Mouse (Mus musculus) embryonic facial prominence, embryonic 11.5 days (tissue): ENCODE measurements around the gene 2310022A10Rik. TPM values are rescaled to one million over a fixed set of nuclear protein-coding genes. Genes with fewer than 3 reads are reported as not detected.

ENCODE experiments used
- ATAC-seq: fragments of 200-750 bp; cut with Nextera tagmentation; replicated peaks from 2 replicates; pipeline ENCODE4 v1.8.0; 2017; ENCODE audit warnings: low read depth; ENCODE audit not compliant: insufficient number of reproducible peaks, low FRiP score, low TSS enrichment
- DNase-seq: peaks from one replicate; pipeline ENCODE4 v3.0.0-alpha.2; 2015; ENCODE audit warnings: low spot score
- H3K27ac ChIP-seq: fragments of 300-500 bp; sonication (generic); replicated peaks from 2 replicates; pipeline ENCODE4 v1.5.1; 2014; ENCODE audit warnings: mild to moderate bottlenecking, low read depth, low read length, control low read depth
- H3K27me3 ChIP-seq: fragments of 300-500 bp; sonication (generic); 2 replicates; pipeline ENCODE4 v1.6.1; 2014; ENCODE audit warnings: mild to moderate bottlenecking, low read length, moderate library complexity, mixed read lengths; ENCODE audit not compliant: control insufficient read depth, insufficient read depth
- H3K36me3 ChIP-seq: fragments of 300-500 bp; sonication (generic); replicated peaks from 2 replicates; pipeline ENCODE4 v1.6.1; 2014; ENCODE audit warnings: low read depth, mild to moderate bottlenecking, low read length, moderate library complexity, mixed read lengths; ENCODE audit not compliant: control insufficient read depth, insufficient read depth
- H3K4me1 ChIP-seq: fragments of 300-500 bp; sonication (generic); 2 replicates; pipeline ENCODE4 v1.6.1; 2014; ENCODE audit warnings: low read length, mixed read lengths; ENCODE audit not compliant: control insufficient read depth, insufficient read depth
- H3K4me2 ChIP-seq: fragments of 300-500 bp; sonication (generic); 2 replicates; pipeline ENCODE4 v1.6.1; 2014; ENCODE audit warnings: low read depth, mild to moderate bottlenecking, control low read depth, low read length, moderate library complexity
- H3K4me3 ChIP-seq: fragments of 300-500 bp; sonication (generic); 2 replicates; pipeline ENCODE4 v1.5.1; 2014; ENCODE audit warnings: low read depth, low read length, control low read depth
- H3K9ac ChIP-seq: fragments of 300-500 bp; sonication (generic); replicated peaks from 2 replicates; pipeline ENCODE4 v1.6.1; 2014; ENCODE audit warnings: mild to moderate bottlenecking, control low read depth, low read length
- H3K9me3 ChIP-seq: fragments of 300-500 bp; sonication (generic); replicated peaks from 2 replicates; pipeline ENCODE4 v1.6.1; 2016; ENCODE audit warnings: mild to moderate bottlenecking, low read length, inconsistent platforms, mixed read lengths; ENCODE audit not compliant: control insufficient read depth
- WGBS: fragments of 180-500 bp; shearing (Covaris S2); extraction: QIAGEN DNeasy Blood & Tissue Kit; methylation state at CpG from one replicate; pipeline ENCODE4 v1.1.7; 2014; 5-methylcytosine and 5-hydroxymethylcytosine counted together
- polyA plus RNA-seq: library from polyadenylated mRNA; unstranded; fragments of >200 nt; fragmentation: Nextera tagmentation; extraction: Ambion mirVana; gene quantifications from 2 replicates; pipeline ENCODE4 v1.2.1, GENCODE M21; 2014

2310022A10Rik gene
- polyA plus RNA-seq, 1 experiment from 2014 or later: 27.5 TPM

DNA sequence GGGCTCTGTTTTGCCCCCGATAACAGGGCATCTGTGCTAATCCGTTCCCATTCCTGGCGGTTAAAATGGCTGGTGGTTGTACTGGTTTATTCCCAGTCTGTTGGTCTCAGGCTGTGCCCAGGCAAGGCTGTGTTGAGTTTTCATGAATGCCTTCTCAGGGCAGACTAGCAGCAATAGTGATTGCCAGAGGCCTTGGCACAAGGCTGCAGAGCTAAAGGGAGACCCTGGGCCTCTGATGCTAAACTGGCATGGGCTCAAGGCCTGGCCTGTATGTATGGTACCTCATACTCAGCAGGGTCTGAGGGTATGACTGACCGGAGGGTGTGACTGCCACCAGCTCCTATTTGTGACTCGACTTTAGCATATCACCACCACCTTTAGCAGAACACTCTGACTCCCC, 57.8 kb downstream of the 2310022A10Rik start:
- H3K27me3 ChIP-seq: no peaks in the 10 kb centered on the region

DNA sequence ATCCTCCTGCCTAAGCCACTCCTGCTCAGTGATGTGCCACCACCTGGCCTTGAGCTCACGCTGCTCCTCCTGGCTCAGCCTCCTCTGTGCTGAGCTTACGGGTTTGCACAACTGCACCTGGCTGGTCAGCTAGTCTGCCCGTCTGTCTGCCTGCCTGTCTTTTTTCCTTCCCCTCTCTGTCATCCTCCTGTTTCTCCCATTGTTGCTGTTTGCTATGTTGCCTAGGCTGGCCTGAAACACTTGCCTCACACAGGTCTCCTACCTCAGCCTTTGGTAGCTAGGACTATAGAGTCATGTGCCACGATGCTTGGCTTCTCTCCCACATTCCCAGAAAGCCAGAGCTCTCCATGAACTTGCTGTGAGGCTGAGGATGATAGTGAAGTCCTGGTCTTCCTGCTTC, 59.9 kb downstream of the 2310022A10Rik start:
- H3K27me3 ChIP-seq: no peaks in the 10 kb centered on the region
- H3K9me3 ChIP-seq: no peaks in the 10 kb centered on the region
- no peak overlapping the region for H3K9ac ChIP-seq
- ATAC-seq (no peak), DNase-seq (no peak)
- H3K36me3 ChIP-seq: no peaks in the 10 kb centered on the region; the same call in 1 of the 2 replicates
- H3K4me3 ChIP-seq: no peak overlapping the region
- no peaks in the 10 kb centered on the region for H3K4me1 ChIP-seq
- no peak overlapping the region for H3K4me2 ChIP-seq
- H3K27ac ChIP-seq: no peak overlapping the region
- 86% methylated on average over 4 of the region's 4 CpGs for WGBS

More for the DNA sequence above, 57.8 kb downstream of the 2310022A10Rik start:
- no peaks in the 10 kb centered on the region for H3K9me3 ChIP-seq
- H3K9ac ChIP-seq: no peak overlapping the region; the same call in 1 of the 2 replicates
- 90% methylated on average over 5 of the region's 5 CpGs for WGBS
- no peaks in the 10 kb centered on the region; the same call in 1 of the 2 replicates for H3K36me3 ChIP-seq
- no peak for ATAC-seq
- H3K4me2 ChIP-seq: no peak overlapping the region
- no peaks in the 10 kb centered on the region for H3K4me1 ChIP-seq
- DNase-seq: no peak
- no peak overlapping the region for H3K4me3 ChIP-seq
- no peak overlapping the region for H3K27ac ChIP-seq

DNA sequence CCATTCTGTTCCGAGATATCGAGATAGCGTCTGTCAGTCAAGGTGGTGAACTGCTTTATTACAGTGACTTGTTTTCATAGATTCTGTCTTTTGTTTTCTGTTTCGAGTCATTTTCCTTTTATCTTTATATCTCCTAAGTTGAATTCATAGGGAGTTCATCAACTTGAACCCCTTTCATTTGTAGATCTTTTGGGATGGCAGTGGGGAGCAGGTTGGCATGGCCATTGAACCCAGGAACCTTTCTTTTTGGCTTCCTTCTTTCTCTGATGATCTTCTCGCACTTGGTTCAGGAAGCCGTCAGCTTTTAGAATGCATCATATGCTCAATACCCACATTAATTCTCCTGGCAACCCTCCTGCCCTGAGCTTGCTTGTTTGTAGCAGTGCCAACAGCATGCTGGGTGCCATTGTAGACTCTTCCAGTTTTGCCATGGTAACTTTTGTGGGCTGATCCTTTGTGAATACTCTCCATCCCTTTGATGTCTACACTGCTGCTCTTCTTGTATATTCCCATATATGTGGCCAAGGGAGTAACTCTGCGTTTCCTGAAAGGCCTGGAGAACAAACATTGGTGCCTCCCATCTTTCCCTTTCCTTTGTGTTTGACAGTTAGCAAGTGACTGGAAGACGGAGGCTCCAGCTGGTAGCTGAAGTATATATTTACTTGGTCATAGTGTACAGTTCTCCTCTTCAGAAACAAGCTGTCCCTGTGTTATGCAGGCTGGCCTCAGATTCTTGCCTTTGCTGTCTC, 60.9 kb downstream of the 2310022A10Rik start:
- H3K27me3 ChIP-seq: no peaks in the 10 kb centered on the region
- H3K27ac ChIP-seq: no peak overlapping the region
- H3K9me3 ChIP-seq: no peaks in the 10 kb centered on the region
- H3K4me1 ChIP-seq: no peaks in the 10 kb centered on the region
- H3K9ac ChIP-seq: no peak overlapping the region
- H3K4me2 ChIP-seq: no peak overlapping the region
- no peak overlapping the region for H3K4me3 ChIP-seq
- 82% methylated on average over 8 of the region's 8 CpGs for WGBS
- H3K36me3 ChIP-seq: no peaks in the 10 kb centered on the region; the same call in 1 of the 2 replicates
- ATAC-seq (no peak), DNase-seq (no peak)

DNA sequence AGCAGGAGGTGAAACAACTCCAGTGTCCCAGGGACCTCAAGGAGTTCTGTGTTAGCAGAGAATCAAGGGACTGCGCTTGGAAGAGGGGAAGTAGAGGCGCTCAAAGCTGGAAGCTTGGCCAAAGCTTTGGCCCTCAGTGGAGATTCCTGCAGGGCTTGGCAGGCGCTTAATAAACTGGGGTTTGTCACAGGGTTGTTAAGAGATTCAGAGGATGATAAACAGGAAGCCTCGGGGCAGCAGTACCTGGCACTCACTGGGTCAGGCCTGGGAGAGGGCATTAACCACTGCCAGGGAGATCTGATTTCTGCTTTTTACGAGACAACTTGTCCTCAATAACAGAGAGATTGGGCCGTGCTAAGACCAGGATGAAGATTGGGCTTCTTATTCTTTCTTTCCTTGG, 68.0 kb downstream of the 2310022A10Rik start:
- 88% methylated on average over 6 of the region's 6 CpGs for WGBS
- DNase-seq: no peak
- no peaks in the 10 kb centered on the region; the same call in 1 of the 2 replicates for H3K36me3 ChIP-seq

DNA sequence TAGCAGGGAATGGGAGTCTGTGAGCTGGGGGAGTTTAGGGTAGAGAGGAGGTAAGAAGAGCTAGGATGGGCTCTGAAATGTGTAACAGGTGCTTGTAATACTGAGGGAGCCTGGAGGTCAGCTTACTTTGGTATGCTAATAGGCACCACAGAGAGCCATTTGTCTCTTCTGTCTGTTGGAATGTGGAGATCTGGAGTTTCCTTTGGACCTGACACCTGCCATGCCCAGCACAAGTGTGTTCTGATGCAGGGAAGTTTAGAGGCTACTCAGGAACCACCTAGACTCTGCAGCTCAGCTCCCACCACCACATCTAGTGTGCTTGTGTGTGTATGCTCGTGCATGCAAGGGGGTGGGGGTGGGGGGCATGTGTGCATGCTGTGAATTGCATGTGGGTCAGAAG, 69.2 kb downstream of the 2310022A10Rik start:
- no peaks in the 10 kb centered on the region for H3K27me3 ChIP-seq
- no peak overlapping the region for H3K4me3 ChIP-seq
- H3K9ac ChIP-seq: no peak overlapping the region
- H3K4me1 ChIP-seq: no peaks in the 10 kb centered on the region
- H3K36me3 ChIP-seq: no peaks in the 10 kb centered on the region; the same call in 1 of the 2 replicates
- no peaks in the 10 kb centered on the region for H3K9me3 ChIP-seq
- no peak overlapping the region for H3K4me2 ChIP-seq
- H3K27ac ChIP-seq: no peak overlapping the region
- ATAC-seq: no peak
- WGBS: 64% methylated on average over 1 of the region's 1 CpGs
- no peak for DNase-seq

More for the DNA sequence above, 68.0 kb downstream of the 2310022A10Rik start:
- Histone ChIP-seq H3K4me3 (no peak overlapping the region), H3K4me2 (no peak overlapping the region), H3K4me1 (no peaks in the 10 kb centered on the region), H3K27ac (no peak overlapping the region), H3K9ac (no peak overlapping the region), H3K27me3 (no peaks in the 10 kb centered on the region), H3K9me3 (no peaks in the 10 kb centered on the region)
- ATAC-seq: no peak

DNA sequence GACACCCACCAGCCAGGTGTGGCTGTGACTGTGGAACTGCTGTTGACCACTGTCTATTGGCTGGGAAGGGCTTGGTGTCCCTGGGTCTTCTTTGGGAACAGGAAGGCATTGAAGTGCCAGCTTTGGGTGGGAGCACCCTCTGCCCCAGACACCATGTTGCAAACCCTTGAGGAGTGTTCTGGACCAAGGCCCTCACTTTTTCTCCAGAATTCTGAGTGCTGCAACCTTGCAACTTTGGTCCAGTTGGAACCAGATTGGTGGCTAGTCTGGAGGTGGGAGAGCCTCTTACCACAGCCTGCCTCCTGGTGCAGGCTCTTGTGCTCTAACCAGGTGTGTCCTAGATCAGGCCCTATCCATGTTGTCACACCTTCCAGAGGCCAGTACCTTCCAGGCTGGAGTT, 71.9 kb downstream of the 2310022A10Rik start:
- Histone ChIP-seq H3K4me3 (no peak overlapping the region), H3K36me3 (peaks cover 3% of the 10 kb centered on the region; the same call in 1 of the 2 replicates), H3K9me3 (no peaks in the 10 kb centered on the region), H3K4me2 (no peak overlapping the region), H3K4me1 (no peaks in the 10 kb centered on the region), H3K9ac (no peak overlapping the region), H3K27me3 (no peaks in the 10 kb centered on the region), H3K27ac (no peak overlapping the region)
- no peak for DNase-seq
- no peak for ATAC-seq

DNA sequence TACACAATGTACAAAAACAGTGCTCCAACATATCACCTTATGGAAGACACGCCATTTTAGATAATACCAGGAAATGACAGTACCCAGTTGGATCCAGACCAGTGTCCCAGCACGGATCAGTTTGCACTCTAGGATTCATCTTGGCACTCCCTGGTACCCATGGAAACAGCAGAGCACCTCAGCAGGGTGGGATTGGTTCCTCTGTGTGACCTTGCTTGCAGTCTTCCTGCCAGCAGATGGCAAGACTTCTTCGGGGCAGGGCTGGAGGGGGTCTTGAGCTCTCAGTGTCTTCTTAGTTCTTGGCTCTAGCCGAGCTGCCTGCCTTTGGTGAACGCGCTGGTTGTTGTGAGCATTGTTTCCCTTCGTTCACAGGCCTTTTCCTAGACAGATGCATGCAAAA, 74.7 kb downstream of the 2310022A10Rik start:
- Histone ChIP-seq H3K4me1 (no peaks in the 10 kb centered on the region), H3K9me3 (no peaks in the 10 kb centered on the region), H3K9ac (no peak overlapping the region), H3K27ac (no peak overlapping the region), H3K36me3 (peaks cover 3% of the 10 kb centered on the region), H3K27me3 (no peaks in the 10 kb centered on the region), H3K4me2 (no peak overlapping the region), H3K4me3 (no peak overlapping the region)
- no peak for DNase-seq
- no peak for ATAC-seq
- 92% methylated on average over 7 of the region's 7 CpGs for WGBS

DNA sequence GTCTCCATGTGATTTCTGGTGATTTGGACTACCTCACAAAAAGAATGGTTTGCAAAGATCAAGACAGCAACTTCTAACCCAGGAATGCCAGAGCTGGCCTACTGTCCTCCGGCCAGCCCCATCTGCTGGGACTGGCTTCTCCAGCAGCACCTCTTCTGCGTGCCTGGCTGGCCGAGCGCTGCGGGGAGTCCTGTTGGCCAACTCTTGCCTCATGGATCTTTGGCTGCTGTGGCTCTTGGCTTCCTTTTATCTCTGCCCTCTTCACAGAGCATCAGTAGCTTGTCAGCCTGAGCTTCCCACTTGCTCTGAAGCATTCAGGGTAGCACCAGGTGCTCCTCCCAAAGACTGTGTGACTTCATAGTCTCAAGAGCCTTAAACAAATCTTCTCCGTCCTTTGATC, 75.2 kb downstream of the 2310022A10Rik start:
- DNase-seq (no peak), ATAC-seq (no peak)
- H3K36me3 ChIP-seq: peaks cover 3% of the 10 kb centered on the region
- H3K27ac ChIP-seq: no peak overlapping the region
- H3K9me3 ChIP-seq: no peaks in the 10 kb centered on the region
- WGBS: 96% methylated on average over 6 of the region's 6 CpGs
- H3K4me1 ChIP-seq: no peaks in the 10 kb centered on the region
- no peak overlapping the region for H3K9ac ChIP-seq
- no peak overlapping the region for H3K4me3 ChIP-seq
- no peaks in the 10 kb centered on the region for H3K27me3 ChIP-seq
- H3K4me2 ChIP-seq: no peak overlapping the region
